Mouse (Mus musculus) liver, embryonic 15.5 days (tissue): ENCODE measurements around the gene Fermt3. TPM values are rescaled to one million over a fixed set of nuclear protein-coding genes. Genes with fewer than 3 reads are reported as not detected.

Experiments
- ATAC-seq: fragments of 200-750 bp; cut with Nextera tagmentation; 2 replicates; pipeline ENCODE4 v1.8.0; 2017; ENCODE audit warnings: moderate number of reproducible peaks, mild to moderate bottlenecking, moderate library complexity; ENCODE audit not compliant: insufficient read depth
- H3K27ac ChIP-seq: fragments of 300-500 bp; sonication (generic); replicated peaks from 2 replicates; pipeline ENCODE4 v1.5.1; 2015; ENCODE audit warnings: mild to moderate bottlenecking, inconsistent platforms
- H3K27me3 ChIP-seq: fragments of 300-500 bp; sonication (generic); 2 replicates; pipeline ENCODE4 v1.6.1; 2015; ENCODE audit warnings: mild to moderate bottlenecking, inconsistent platforms
- H3K36me3 ChIP-seq: fragments of 300-500 bp; sonication (generic); replicated peaks from 2 replicates; pipeline ENCODE4 v1.6.1; 2015; ENCODE audit warnings: moderate library complexity, mild to moderate bottlenecking, inconsistent platforms
- H3K4me1 ChIP-seq: fragments of 300-500 bp; sonication (generic); replicated peaks from 2 replicates; pipeline ENCODE4 v1.6.1; 2015; ENCODE audit warnings: inconsistent platforms
- H3K4me2 ChIP-seq: fragments of 300-500 bp; sonication (generic); 2 replicates; pipeline ENCODE4 v1.6.1; 2015; ENCODE audit warnings: moderate library complexity, mild to moderate bottlenecking, inconsistent platforms
- H3K4me3 ChIP-seq: fragments of 300-500 bp; sonication (generic); replicated peaks from 2 replicates; pipeline ENCODE4 v1.5.1; 2015; ENCODE audit warnings: mild to moderate bottlenecking, inconsistent platforms
- H3K9ac ChIP-seq: fragments of 300-500 bp; sonication (generic); 2 replicates; pipeline ENCODE4 v1.6.1; 2015; ENCODE audit warnings: moderate library complexity, mild to moderate bottlenecking, inconsistent platforms
- H3K9me3 ChIP-seq: fragments of 300-500 bp; sonication (generic); replicated peaks from 2 replicates; pipeline ENCODE4 v1.6.1; 2016; ENCODE audit warnings: inconsistent platforms
- WGBS: fragments of 180-500 bp; shearing (Covaris S2); methylation state at CpG from one replicate; pipeline ENCODE4 v1.1.7; 2015; ENCODE audit warnings: mixed read lengths; ENCODE audit not compliant: insufficient replicate concordance; 5-methylcytosine and 5-hydroxymethylcytosine counted together
- polyA plus RNA-seq: library from polyadenylated mRNA; unstranded; fragments of >200 nt; fragmentation: Nextera tagmentation; extraction: Ambion mirVana; gene quantifications from 2 replicates; pipeline ENCODE4 v1.2.1, GENCODE M21; 2015

Gene Fermt3
- 105 and 118 TPM in 2 replicates for polyA plus RNA-seq

DNA sequence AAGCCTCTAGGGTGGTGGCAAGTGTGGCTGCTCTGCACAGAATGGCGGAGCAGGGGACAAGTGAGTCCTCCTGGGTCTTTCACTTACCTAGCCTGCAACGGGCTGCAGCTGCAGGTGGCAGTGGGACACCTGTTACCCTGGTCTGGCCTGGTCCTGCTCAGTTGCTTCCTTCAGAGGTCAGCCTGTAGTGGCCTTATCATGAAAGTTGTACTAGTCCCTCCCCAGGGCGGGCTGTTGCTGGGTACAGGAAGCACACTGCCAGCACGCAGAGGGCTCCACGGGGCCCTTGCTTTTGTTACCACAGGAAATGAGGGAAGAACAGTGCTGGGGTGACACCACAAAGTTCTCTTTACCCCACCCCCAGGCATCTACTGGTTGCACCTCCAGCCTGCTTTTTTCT lies at the start of gene Fermt3:
Fermt3 (minus strand) TSS at position 279 of the 400 bp plus-strand sequence.
- Histone ChIP-seq H3K4me3 (peak within 1 kb of the TSS; percentile 73), H3K4me2 (peak within 1 kb of the TSS; percentile 88), H3K27ac (peak within 1 kb of the TSS; percentile 92), H3K9me3 (no peaks in the 10 kb centered on the region), H3K9ac (peak within 1 kb of the TSS; percentile 84), H3K4me1 (peaks cover 46% of the 10 kb centered on the region), H3K27me3 (no peaks in the 10 kb centered on the region), H3K36me3 (peaks cover 72% of the 10 kb centered on the region)
- peak; percentile 82 for ATAC-seq
- WGBS, result 12% methylated on average over 5 of the region's 5 CpGs

DNA sequence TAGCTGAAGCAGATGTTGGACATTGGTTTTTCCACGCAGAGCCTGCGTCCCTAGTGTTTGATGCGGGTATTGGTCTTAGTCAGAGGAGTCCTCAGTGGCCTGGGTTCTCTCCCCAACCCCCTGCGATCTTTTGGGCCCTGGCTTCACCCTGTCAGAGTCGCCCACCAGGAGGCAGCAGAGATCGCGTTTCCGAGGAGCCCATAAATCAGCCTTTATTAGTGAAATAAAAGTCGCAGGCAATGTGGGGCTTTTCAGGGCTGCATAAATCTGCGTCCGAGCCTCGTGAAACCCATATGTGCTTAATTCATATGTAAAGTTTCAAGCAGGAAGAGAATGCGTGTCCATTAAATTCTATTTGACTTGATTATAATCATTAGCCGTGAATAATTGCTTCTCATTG lies 48.9 kb upstream of the Fermt3 start:
- H3K27ac ChIP-seq, result 0 out of 2 replicates have a peak overlapping the region, but pooled peaks have one; percentile 66
- H3K9ac ChIP-seq, result 0 out of 2 replicates have a peak overlapping the region, but pooled peaks have one; percentile 23
- H3K4me3 ChIP-seq, result peak overlapping the region; percentile 21
- H3K4me1 ChIP-seq, result peaks cover 31% of the 10 kb centered on the region
- H3K36me3 ChIP-seq, result no peaks in the 10 kb centered on the region
- WGBS, result 7% methylated on average over 14 of the region's 14 CpGs
- peaks cover 51% of the 10 kb centered on the region for H3K27me3 ChIP-seq
- ATAC-seq, result no peak
- H3K4me2 ChIP-seq, result peak overlapping the region; percentile 64
- no peaks in the 10 kb centered on the region for H3K9me3 ChIP-seq

DNA sequence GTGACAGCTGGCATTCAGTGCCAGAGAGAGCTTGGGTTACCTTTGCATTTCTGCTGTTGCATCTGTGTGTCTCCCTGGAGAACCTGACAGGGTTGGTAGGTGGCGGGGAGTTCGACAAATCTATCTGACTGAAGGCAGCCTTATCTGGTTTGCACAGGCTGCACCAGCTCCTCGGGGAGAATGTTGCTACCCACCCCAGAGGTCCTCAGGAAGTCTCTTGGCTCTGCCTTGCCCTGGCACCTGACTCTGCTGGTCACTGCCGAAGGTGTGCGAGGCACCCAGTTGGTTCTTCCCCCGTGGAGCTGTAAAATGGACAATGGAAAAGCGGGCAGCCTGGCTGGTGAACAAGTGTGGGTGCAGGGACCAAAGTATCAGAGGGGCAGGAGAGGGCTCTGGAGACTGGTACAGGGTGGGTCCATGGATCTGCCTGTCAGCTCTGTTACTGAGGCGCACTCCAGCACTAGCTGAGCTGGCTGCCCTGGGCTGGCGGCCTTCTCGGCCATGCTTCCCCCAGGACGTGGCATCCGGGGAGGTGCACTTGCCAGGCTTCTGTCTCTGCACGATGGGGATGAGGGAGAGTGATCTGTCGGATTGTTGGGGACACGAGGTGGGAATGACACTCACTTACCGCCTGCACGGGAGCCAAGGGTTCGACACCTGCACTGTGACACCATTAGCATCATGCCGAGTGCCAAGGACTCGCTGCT lies 48.2 kb upstream of the Fermt3 start:
- H3K27ac ChIP-seq, result peak overlapping the region; percentile 66

DNA sequence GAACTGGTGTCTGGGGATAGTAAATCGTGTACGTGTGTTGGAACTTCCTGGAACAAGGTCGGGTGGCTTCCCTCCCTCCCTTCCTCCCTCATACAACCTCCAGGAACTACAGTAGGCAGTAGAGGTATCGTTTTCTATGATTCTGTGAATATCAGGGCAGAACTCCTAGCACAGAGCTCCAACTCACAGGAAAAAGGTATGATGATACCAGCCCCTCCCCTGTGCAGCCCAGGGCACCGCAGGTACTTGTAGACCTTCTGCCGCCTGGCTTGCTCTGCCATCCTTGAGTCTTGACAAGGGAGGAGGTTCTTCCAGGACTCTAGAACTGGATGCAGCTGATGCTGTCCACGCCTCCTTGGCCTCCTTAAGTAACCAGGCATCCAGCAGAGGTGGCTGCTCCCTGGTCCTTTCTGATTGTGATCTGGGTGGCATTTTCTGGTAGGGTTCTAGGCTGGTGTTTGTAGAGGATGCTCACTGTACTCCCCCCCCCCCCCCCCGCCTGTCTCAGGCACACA lies 47.6 kb upstream of the Fermt3 start:
- Histone ChIP-seq H3K9ac (peak overlapping the region; percentile 23; the same call in 1 of the 2 replicates), H3K27me3 (peaks cover 43% of the 10 kb centered on the region), H3K4me2 (peak overlapping the region; percentile 64), H3K36me3 (no peaks in the 10 kb centered on the region), H3K4me1 (peaks cover 31% of the 10 kb centered on the region), H3K27ac (peak overlapping the region; percentile 66; the same call in 1 of the 2 replicates), H3K4me3 (0 out of 2 replicates have a peak overlapping the region, but pooled peaks have one; percentile 21), H3K9me3 (no peaks in the 10 kb centered on the region)
- WGBS, result 26% methylated on average over 7 of the region's 8 CpGs
- peak; percentile 30; the same call in 1 of the 2 replicates for ATAC-seq

More for the DNA sequence above, 48.2 kb upstream of the Fermt3 start:
- H3K4me3 ChIP-seq, result peak overlapping the region; percentile 21
- H3K27me3 ChIP-seq, result peaks cover 48% of the 10 kb centered on the region
- H3K4me1 ChIP-seq, result peaks cover 31% of the 10 kb centered on the region
- H3K9me3 ChIP-seq, result no peaks in the 10 kb centered on the region
- H3K36me3 ChIP-seq, result no peaks in the 10 kb centered on the region
- peak overlapping the region; percentile 64 for H3K4me2 ChIP-seq
- ATAC-seq, result peak; percentile 79
- peak overlapping the region; percentile 23; the same call in 1 of the 2 replicates for H3K9ac ChIP-seq
- 27% methylated on average over 20 of the region's 20 CpGs for WGBS

DNA sequence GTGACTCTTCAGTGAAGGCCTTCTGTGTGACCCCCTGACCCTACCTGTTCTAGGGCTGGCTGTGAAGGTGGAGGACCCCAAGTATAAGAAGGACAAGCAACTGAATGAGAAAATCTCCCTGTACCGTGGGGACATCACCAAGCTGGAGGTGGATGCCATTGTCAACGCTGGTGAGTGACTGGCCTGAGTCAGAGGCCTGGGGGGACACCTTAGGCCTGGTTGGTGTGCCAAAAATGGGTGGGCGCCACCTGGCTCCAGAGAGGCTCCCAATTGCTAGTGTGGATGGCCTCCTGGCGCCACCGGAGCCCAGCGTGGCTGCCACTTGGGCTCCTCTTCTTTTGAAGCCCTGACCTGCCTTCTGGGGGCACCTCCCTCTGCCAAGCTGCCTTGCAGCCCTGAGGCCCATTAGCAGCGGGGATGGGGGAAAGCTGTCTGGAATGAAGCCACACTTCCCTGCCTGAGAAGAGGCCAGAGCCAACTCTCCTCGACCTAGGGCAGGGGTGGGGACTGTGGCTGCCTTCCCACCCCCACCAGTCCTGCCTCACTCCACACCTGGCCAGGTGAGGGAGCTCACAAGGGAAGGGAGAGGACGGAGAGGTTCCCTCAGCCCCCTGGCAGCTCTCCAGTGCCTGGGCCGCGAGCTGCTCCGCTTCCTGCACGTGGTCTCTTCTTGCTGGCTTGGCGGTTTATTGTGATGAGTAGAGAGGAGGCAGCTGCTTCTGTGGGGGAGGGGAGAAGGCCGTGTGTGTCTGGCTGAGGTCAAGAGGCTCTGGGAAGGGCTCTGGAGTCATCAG lies 47.0 kb upstream of the Fermt3 start:
- Histone ChIP-seq H3K4me1 (peaks cover 37% of the 10 kb centered on the region), H3K9me3 (no peaks in the 10 kb centered on the region), H3K36me3 (no peaks in the 10 kb centered on the region), H3K4me3 (no peak overlapping the region), H3K4me2 (peak overlapping the region; percentile 64), H3K27ac (peak overlapping the region; percentile 66; the same call in 1 of the 2 replicates), H3K27me3 (peaks cover 37% of the 10 kb centered on the region), H3K9ac (no peak overlapping the region; the same call in 1 of the 2 replicates)
- 36% methylated on average over 15 of the region's 15 CpGs for WGBS
- no peak for ATAC-seq

DNA sequence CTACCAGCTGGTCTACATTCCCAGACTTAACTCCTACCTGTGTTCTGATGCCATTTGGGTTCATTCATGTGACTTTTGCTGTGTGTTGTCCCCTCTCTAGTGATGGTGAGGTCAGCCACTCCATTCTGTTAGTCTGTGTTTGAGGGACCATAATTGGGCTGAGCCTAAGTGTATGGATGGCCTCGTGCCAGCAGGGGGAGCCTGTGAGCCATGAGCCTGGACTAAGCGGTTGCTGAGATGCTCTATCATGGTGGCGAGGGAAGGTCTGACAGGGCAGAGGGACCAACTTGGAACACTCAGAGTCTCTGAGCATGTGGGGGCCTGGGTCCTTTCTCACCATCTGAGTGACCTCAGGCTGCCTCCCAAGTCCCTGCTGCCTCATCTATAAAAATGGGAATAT lies 45.3 kb upstream of the Fermt3 start:
- peak; percentile 29; the same call in 1 of the 2 replicates for ATAC-seq
- WGBS, result 3% methylated on average over 3 of the region's 3 CpGs
- Histone ChIP-seq H3K9ac (no peak overlapping the region), H3K36me3 (no peaks in the 10 kb centered on the region), H3K4me2 (no peak overlapping the region), H3K4me3 (no peak overlapping the region), H3K9me3 (no peaks in the 10 kb centered on the region), H3K27ac (no peak overlapping the region), H3K27me3 (peaks cover 20% of the 10 kb centered on the region), H3K4me1 (peaks cover 37% of the 10 kb centered on the region)

DNA sequence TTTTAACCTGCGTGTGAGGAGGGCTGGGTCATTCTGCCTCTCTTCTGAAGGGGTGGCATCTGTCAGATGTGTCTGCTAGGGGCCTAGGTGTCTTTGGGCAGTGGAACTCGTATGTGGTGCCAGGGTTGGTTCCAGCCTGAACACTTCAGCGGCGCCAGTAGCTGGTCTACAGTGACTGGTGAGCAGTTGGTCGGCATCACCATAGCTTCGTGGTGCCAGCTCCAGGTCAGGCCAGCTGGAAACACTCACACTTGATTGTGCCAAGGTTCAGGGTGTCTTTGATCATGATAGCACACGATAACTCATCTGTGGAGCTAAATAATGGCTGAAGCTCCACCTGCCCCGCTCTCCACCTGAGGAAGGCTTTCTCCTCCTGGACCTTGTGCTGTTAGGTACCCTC lies 43.6 kb upstream of the Fermt3 start:
- Histone ChIP-seq H3K4me3 (no peak overlapping the region), H3K4me1 (peaks cover 38% of the 10 kb centered on the region), H3K9ac (no peak overlapping the region), H3K27me3 (peaks cover 7% of the 10 kb centered on the region), H3K27ac (no peak overlapping the region), H3K4me2 (no peak overlapping the region), H3K36me3 (no peaks in the 10 kb centered on the region), H3K9me3 (no peaks in the 10 kb centered on the region)
- 68% methylated on average over 8 of the region's 8 CpGs for WGBS
- ATAC-seq, result no peak

DNA sequence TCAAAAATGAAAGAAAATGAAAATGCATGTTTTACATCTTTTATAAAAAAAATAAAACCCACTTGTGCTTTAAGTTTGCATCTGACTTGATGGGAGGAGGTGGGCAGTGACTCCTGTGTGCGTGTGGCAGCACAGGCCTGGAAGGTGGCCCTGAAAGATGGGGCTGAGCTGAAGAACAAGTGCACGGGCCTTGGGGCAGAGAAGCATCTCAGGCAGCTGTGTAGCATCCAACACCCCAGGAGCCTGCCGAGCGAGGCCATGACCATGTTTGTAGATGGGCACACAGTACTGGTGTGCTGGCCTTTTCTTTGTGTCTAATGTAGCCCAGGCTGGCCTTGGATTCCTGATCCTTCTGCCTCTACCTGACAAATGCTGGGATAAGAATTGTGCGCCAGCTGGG lies 42.8 kb upstream of the Fermt3 start:
- Histone ChIP-seq H3K4me3 (no peak overlapping the region), H3K4me1 (peaks cover 38% of the 10 kb centered on the region), H3K27me3 (no peaks in the 10 kb centered on the region), H3K9ac (no peak overlapping the region), H3K9me3 (no peaks in the 10 kb centered on the region), H3K4me2 (no peak overlapping the region), H3K27ac (no peak overlapping the region), H3K36me3 (no peaks in the 10 kb centered on the region)
- 75% methylated on average over 5 of the region's 5 CpGs for WGBS
- ATAC-seq, result no peak

DNA sequence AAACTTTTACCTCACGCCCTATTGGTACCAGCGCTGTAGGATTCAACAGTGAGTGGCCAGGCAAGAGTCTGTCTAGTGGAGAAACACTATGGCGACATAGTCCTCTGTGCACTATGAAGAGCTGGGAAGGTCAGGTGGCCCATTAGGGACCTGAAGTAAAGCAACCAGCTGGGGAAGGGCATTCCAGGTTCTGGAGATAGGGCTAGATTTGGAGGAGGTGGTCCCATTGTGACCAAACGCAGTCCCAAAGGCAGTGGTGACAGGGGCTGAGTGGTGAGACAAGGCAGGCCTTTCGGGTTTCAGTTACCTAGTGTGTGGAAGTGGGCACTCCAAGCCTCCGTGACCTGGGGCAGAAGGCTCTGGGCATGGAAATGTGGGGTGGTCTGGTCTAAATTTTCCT lies 39.3 kb upstream of the Fermt3 start:
- Histone ChIP-seq H3K27me3 (no peaks in the 10 kb centered on the region), H3K36me3 (no peaks in the 10 kb centered on the region), H3K9ac (no peak overlapping the region), H3K9me3 (no peaks in the 10 kb centered on the region), H3K27ac (no peak overlapping the region), H3K4me3 (no peak overlapping the region), H3K4me2 (no peak overlapping the region), H3K4me1 (peaks cover 42% of the 10 kb centered on the region)
- WGBS, result 66% methylated on average over 6 of the region's 6 CpGs
- ATAC-seq, result no peak

DNA sequence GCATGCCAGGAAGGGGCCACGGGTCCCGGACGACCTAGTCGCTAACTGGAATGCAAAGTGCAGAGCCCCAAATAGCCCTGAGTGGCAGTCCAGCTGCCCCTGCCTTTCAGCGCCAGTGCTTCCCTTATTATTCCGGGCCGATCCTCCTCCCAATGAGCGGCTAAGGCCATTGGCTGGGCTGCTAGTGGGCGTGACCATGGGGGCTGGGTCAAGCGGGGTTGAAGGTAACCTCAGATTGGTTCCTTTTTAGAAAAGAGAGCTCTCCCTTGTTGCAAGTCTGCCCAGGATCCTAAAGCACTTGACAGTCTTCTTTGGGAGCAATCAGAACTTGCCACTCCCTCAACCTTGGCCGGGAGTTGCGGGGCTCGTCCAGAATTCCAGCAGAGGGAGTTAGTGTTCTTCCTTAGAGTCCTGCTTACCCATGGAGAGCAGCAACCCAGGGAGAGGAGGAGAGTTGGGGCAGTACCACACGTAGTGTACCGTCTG lies 38.5 kb upstream of the Fermt3 start:
- no peaks in the 10 kb centered on the region for H3K27me3 ChIP-seq
- H3K4me3 ChIP-seq, result peak overlapping the region; percentile 65
- WGBS, result 2% methylated on average over 15 of the region's 15 CpGs
- no peaks in the 10 kb centered on the region for H3K9me3 ChIP-seq
- H3K4me1 ChIP-seq, result peaks cover 42% of the 10 kb centered on the region
- H3K9ac ChIP-seq, result peak overlapping the region; percentile 56
- peak; percentile 73 for ATAC-seq
- no peaks in the 10 kb centered on the region for H3K36me3 ChIP-seq
- 0 out of 2 replicates have a peak overlapping the region, but pooled peaks have one; percentile 19 for H3K27ac ChIP-seq
- H3K4me2 ChIP-seq, result peak overlapping the region; percentile 96
